Mouse (Mus musculus) CH12.LX (cell line): Measurements from ENCODE around the gene Zbtb44.
A peak's percentile ranks its signal among the peaks of the same experiment; 100 is the strongest.

Experiments used
- CTCF ChIP-seq, 2 experiments: IDR thresholded peaks in 1 of 2; conservative IDR thresholded peaks in 1 of 2; 2 replicates each; pipeline ENCODE4 v1.5.1; 2011 to 2012; ENCODE audit warnings: low read depth in 2 of 2, low read length in 2 of 2, improper control_type of control experiment in 1 of 2, inconsistent platforms in 1 of 2, mild to moderate bottlenecking in 1 of 2, moderate library complexity in 1 of 2
- MAFK ChIP-seq: IDR thresholded peaks from 2 replicates; pipeline ENCODE4 v1.6.1; 2011; ENCODE audit warnings: low read length, improper control_type of control experiment; ENCODE audit not compliant: insufficient replicate concordance
- POLR2A ChIP-seq: IDR thresholded peaks from 2 replicates; pipeline ENCODE4 v1.6.1; 2011; ENCODE audit warnings: low read depth, mild to moderate bottlenecking, improper control_type of control experiment, low read length
- USF1 ChIP-seq: IDR thresholded peaks from 2 replicates; pipeline ENCODE4 v1.6.1; 2014; ENCODE audit warnings: low read depth, mild to moderate bottlenecking, inconsistent platforms, low read length, improper control_type of control experiment

DNA sequence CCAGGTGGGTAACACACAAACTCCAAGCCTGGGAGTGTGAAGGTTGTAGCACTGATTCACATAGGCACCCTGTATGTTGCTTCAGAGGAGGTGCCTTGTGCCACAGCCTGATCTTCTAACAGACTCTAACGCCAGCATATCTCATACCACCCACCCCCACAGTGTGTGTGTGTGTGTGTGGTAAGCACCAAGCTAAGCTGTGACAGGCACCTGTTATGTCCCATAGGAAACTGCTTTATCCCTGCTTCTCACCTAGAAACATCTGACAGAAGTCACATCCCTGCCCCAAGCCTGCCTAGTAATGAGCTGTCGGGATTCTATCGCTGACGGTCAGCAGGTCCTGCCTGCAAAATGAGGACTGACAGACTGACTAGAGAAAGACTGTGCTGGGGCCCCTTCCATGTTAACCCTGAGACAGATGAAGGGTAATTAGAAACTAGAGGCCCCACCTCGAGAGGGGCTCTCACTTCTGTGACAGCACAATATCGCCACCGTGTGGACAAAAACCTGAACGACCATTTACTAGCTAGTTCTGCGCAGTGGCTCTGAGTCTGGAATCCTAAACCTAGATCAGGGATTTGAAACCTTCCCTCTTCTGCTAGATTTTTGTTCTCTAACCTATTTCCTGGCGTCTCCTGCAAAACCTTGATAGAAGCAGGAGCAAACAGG is 55.8 kb downstream of the Zbtb44 start:
- TF ChIP-seq CTCF (conservative IDR thresholded peaks at IDR 0.05 in 1 of 2, IDR thresholded peaks at IDR 0.05 in 1 of 2; ENCODE audit: low read depth in 2 of 2, low read length in 2 of 2) (peak; percentile 51 to 76; a peak in 3 of 4 replicates), MAFK (no peak), POLR2A (no peak), USF1 (no peak)
